Mouse (Mus musculus): ENCODE results near the gene Cblb.

- TF ChIP-seq EP300 (IDR thresholded peaks at IDR 0.05; ENCODE audit: low read depth) = no peak
- no peak for TF ChIP-seq CTCF (IDR thresholded peaks at IDR 0.05; ENCODE audit: low read depth)
These were observed 38.6 kb downstream of the Cblb start for GRCm38 (mm10) chr16:52069648-52070047.

Measured in liver, embryonic 14.5 days (tissue).